Mouse (Mus musculus): Measurements from ENCODE around the gene Mmgt2.

Gene Mmgt2

GRCm38 (mm10) chr11:62648591-62649391, at the start of gene Mmgt2:
TSS of gene Mmgt2 (plus strand) at chr11:62648664.
- DNase-seq (ENCODE audit: low spot score in 2 of 2) = peak; percentile 85

GRCm38 (mm10) chr11:62601732-62602618, 46.5 kb upstream of the Mmgt2 start:
- DNase-seq (ENCODE audit: low spot score in 2 of 2) = no peak

GRCm38 (mm10) chr11:62602619-62603311, 45.7 kb upstream of the Mmgt2 start:
- peak; percentile 97 to 98 for DNase-seq (ENCODE audit: low spot score in 2 of 2)

DNA sequence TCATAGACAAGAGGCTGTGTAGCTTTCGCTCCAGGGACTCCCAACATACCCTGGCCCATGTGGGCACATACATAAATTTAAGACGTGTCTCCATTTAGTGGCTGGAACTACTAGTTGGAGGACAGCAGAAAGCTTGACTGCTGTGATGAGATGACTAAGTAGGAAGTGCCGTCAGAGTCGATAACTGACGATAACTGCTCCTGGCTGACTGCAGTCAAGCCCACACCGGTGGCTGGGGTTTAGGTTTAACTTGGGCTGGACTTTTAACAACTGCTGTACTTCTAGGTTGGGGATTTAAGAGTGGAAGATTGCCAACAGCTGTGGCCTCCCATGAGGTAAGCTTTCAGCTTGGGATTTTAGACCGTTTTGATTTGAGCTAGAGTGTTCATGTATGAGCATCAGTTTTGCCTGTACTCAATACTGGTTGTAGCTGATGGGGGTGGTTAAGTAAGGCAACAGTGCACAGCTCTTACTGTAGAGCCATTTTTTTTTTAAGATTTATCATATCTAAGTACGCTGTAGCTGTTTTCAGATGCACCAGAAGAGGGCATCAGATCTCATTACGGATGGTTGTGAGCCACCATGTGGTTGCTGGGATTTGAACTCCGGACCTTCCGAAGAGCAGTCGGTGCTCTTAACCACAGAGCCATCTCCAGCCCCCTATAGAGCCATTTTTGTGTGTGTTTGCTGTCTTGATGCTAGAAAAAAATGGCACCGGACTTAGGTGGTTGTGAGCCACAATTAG, 45.0 kb upstream of the Mmgt2 start:
- DNase-seq (ENCODE audit: low spot score in 2 of 2) = no peak

- no peak for DNase-seq (ENCODE audit: low spot score in 2 of 2)
These were observed 44.2 kb upstream of the Mmgt2 start for GRCm38 (mm10) chr11:62604123-62604706.

DNA sequence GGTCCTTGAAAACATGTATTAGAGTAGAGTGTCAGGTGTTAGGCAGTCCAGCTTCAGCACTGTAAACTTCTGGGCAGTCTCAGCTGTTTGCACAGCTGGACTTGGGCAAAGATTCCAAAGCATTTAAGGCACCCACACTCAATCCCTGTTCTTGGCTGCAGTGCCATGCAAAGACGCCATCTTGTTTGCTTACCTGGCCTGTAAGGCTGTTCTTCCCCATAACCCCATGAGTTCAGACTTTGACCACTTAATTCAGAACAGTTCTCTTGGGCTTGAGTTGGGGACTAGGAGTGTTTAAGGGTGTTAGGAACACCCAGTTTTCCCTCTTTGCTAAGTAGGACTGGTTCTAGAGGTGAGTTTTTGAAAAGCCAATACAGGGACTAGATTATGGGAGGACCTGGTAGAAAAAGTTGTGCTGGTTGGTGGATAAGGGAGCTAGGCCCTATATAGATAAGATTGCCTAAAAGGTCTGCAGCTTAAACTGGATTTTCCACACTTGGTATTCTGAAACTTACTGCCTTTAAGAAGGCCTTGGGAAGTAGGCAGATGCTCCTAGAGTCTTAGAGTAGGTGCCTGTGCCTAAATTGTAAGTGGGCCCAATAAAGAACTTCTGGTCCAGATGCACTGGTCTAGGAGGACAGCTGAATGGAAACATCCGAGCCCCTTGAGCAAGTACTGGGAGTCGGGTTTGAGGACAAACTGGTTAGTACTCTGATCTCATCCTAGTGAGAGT, 43.4 kb upstream of the Mmgt2 start:
- no peak for DNase-seq (ENCODE audit: low spot score in 2 of 2)

GRCm38 (mm10) chr11:62605619-62606298, 42.7 kb upstream of the Mmgt2 start:
- no peak for DNase-seq (ENCODE audit: low spot score in 2 of 2)

GRCm38 (mm10) chr11:62606299-62607169, 41.9 kb upstream of the Mmgt2 start:
- no peak for DNase-seq (ENCODE audit: low spot score in 2 of 2)

DNA sequence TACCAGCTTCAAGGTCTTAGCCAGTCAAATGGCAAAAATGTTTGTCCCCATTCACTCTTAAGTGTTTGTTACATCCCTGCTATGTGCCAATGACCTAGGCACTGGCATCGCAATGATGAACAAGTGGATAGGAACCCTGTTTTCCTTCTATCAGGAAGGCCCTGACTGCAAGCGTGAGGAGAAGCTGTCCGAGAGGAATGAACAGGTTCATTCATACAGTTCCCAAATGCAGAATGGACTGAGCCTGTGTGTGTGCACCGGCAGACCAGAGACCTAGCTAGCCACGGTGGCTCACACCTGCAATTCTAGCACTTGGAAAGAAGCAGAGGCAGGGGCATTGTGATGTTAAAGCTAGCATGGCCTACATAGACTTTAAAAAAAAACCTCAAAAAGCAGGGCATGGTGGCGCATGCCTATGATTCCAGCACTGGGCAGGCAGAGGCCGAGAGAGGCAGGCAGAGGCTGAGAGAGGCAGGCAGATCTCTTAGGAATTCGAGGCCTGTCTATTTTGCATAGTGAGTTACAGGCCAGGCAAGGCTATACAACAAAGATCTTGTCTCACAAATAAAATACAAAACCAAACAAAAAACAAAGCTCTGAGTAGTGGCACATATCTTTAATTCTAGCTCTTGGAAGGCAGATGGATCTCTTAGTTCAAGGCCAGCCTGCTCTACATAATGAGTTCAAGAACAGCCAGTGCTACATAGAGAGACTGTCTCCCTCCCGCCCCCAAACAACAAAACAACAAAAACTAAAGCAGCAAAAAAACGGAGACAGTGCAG, 41.1 kb upstream of the Mmgt2 start:
- no peak for DNase-seq (ENCODE audit: low spot score in 2 of 2)

DNA sequence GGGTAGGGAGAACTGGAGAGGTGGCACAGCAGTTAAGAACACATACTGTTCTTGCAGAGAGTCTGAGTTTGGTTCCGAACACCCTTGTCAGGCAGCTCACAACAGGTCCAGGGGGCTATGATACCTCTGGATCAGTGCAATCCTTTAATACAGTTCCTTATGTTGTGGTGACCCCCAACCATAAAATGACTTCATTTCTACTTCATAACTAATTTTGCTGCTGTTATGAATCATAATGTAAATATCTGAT, 40.6 kb upstream of the Mmgt2 start:
- no peak for DNase-seq (ENCODE audit: low spot score in 2 of 2)

GRCm38 (mm10) chr11:62608826-62609675, 39.4 kb upstream of the Mmgt2 start:
- no peak for DNase-seq (ENCODE audit: low spot score in 2 of 2)

GRCm38 (mm10) chr11:62610304-62610703, 38.2 kb upstream of the Mmgt2 start:
- DNase-seq (ENCODE audit: low spot score in 2 of 2) = no peak

GRCm38 (mm10) chr11:62612604-62613003, 35.9 kb upstream of the Mmgt2 start:
- DNase-seq (ENCODE audit: low spot score in 2 of 2) = no peak

DNA sequence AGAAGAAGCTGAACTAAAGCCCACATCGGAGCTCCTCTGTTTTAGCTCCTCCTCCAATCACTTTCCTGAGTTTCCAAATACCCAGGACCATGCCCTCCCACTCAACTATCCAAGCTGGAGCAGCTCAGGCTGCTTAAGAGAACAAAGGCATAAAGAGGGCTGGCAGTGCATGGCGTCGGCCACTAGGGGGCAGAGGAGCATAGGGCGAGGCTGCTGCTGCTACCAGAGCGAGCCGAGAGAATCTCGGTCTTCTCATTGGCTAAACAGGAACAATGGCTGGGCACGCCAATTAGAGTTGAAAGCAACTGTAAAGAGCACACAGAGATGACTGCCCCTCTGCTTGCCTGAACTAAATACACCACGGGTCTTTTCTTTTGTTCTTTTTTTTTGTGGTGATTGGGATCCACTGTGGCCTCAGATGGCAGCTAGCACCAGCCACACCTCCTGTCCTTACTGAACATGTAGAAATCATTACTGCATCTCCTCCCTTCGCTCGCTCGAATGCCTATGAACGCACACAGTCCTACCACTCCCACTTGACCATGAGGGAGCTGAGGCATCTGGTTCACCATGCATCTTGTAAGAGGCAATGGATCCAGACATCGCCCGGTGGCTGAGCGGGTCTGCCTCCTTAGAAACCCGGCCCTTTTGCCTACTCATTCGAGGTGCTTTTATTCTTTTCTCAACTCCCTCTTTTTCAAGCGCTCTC, 34.7 kb upstream of the Mmgt2 start:
- DNase-seq (ENCODE audit: low spot score in 2 of 2) = peak; percentile 92 to 97

DNA sequence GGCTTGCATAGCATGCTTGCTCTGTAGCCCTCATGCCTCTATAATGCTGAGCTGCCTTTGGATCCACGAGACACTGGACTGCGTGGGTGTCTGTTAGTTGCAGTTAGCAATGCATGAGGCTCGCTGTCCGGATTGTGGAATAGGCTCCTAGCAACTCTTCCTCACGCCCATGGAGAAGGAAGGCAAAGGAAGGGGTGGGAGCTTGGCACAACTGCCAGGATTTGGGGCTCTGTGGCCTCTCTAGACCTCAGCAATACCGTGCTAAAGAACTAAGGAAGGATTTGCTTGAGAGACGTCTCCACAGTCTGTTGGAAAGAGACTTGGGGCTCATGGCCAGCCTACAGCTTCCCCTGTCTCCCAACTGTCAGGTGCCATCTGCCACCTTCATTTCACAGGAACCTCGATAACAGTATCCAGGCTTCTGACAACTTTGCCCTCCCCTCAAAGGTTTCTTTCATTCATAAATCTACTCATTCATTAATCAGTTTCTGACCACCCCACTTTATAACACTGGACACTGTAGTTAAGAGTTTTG, 33.5 kb upstream of the Mmgt2 start:
- no peak for DNase-seq (ENCODE audit: low spot score in 2 of 2)

- no peak for DNase-seq (ENCODE audit: low spot score in 2 of 2)
These were observed 33.0 kb upstream of the Mmgt2 start for GRCm38 (mm10) chr11:62615456-62615855.

Measured in right cerebral cortex, adult 2 months (tissue).